Comparison of ENCODE assay signal across 11 mouse cellular contexts in genomic region chr2:24474514-24475378, GRCm38 (mm10). TPM values are rescaled to one million over a fixed set of nuclear protein-coding genes. Genes with fewer than 3 reads are reported as not detected.
DNase-seq lines count a peak whose midpoint lies in the region; ATAC-seq and TF ChIP-seq lines count a peak whose summit lies in the region.
"Had no signal": no experiment of that assay in that cellular context is flagged by ENCODE, and none has a peak within 500 bp of the region (broad histone marks: within the 10 kb centered on the region; RNA-seq: fewer than 3 reads in every experiment).

No protein-coding gene starts in this region.

- no peak for TF ChIP-seq POLR2A in liver, adult 2 months (IDR thresholded peaks at IDR 0.05; ENCODE audit: extremely low read depth, insufficient read depth, low read length)

- no peaks in the 10 kb centered on the region for H3K36me3 ChIP-seq in liver, adult 2 months (ENCODE audit: control insufficient read depth, insufficient read depth, low read length)
- H3K36me3 ChIP-seq in liver, postnatal 0 days (replicated peaks; ENCODE audit: insufficient read depth, low read length) = no peaks in the 10 kb centered on the region
- no peaks in the 10 kb centered on the region for H3K36me3 ChIP-seq in forebrain, embryonic 14.5 days (ENCODE audit: control insufficient read depth, insufficient read depth, low read length)
- no peaks in the 10 kb centered on the region for H3K36me3 ChIP-seq in neural tube, embryonic 14.5 days (ENCODE audit: control insufficient read depth, insufficient read depth, low read length)

- H3K9me3 ChIP-seq in liver, postnatal 0 days (ENCODE audit: low read length) = no peaks in the 10 kb centered on the region
- H3K9me3 ChIP-seq in forebrain, embryonic 14.5 days (replicated peaks; ENCODE audit: control insufficient read depth, low read length) = no peaks in the 10 kb centered on the region
- no peaks in the 10 kb centered on the region for H3K9me3 ChIP-seq in neural tube, embryonic 14.5 days (ENCODE audit: control insufficient read depth, low read length)

- H3K4me2 ChIP-seq in liver, postnatal 0 days (ENCODE audit: low read depth, low read length) = no peak overlapping the region
- peak overlapping the region; percentile 43 for H3K4me2 ChIP-seq in forebrain, embryonic 14.5 days (ENCODE audit: low read length)
- peak overlapping the region; percentile 47 for H3K4me2 ChIP-seq in neural tube, embryonic 14.5 days (ENCODE audit: low read depth, low read length)

- DNase-seq in liver, adult 2 months (ENCODE audit: extremely low read depth, low read depth, low spot score) = peak; percentile 42
- DNase-seq in liver, postnatal 0 days = no peak
- no peak for DNase-seq in forebrain, embryonic 14.5 days (ENCODE audit: low spot score)
- DNase-seq in kidney, postnatal 10 days = peak; percentile 35
- no peak for DNase-seq in thymus, postnatal 14 days
- no peak for DNase-seq in layer of hippocampus, postnatal 25 days (ENCODE audit: extremely low spot score in 1 of 2, low spot score in 1 of 2)
- DNase-seq in urinary bladder, postnatal 10 days (ENCODE audit: low spot score) = no peak
- DNase-seq: cerebellum, postnatal 36 days; lung, postnatal 10 days had no signal

- H3K4me1 ChIP-seq in liver, adult 2 months (ENCODE audit: control insufficient read depth, insufficient read depth, low read length) = peaks cover 10% of the 10 kb centered on the region; the same call in 1 of the 2 replicates
- peaks cover 10% of the 10 kb centered on the region; the same call in 1 of the 2 replicates for H3K4me1 ChIP-seq in liver, postnatal 0 days (ENCODE audit: insufficient read depth)
- peaks cover 4% of the 10 kb centered on the region; the same call in 1 of the 2 replicates for H3K4me1 ChIP-seq in forebrain, embryonic 14.5 days (ENCODE audit: control insufficient read depth, insufficient read depth, low read length)
- H3K4me1 ChIP-seq in neural tube, embryonic 14.5 days (ENCODE audit: control insufficient read depth, insufficient read depth, low read length) = peaks cover 8% of the 10 kb centered on the region; the same call in 1 of the 2 replicates

- TF ChIP-seq EP300 in liver, postnatal 0 days (IDR thresholded peaks at IDR 0.05; ENCODE audit: low read depth) = no peak

- ATAC-seq in liver, postnatal 0 days = no peak
- no peak for ATAC-seq in forebrain, embryonic 14.5 days
- peak; percentile 26 for ATAC-seq in neural tube, embryonic 14.5 days (ENCODE audit: low read depth)

- no peak overlapping the region for H3K9ac ChIP-seq in liver, adult 2 months (ENCODE audit: low read depth, low read length)
- H3K9ac ChIP-seq in liver, postnatal 0 days (replicated peaks) = no peak overlapping the region
- no peak overlapping the region for H3K9ac ChIP-seq in forebrain, embryonic 14.5 days (ENCODE audit: low read length)
- peak overlapping the region; percentile 74 for H3K9ac ChIP-seq in neural tube, embryonic 14.5 days (replicated peaks; ENCODE audit: low read depth, low read length)

- peaks cover 9% of the 10 kb centered on the region; the same call in 1 of the 2 replicates for H3K27me3 ChIP-seq in liver, adult 2 months (ENCODE audit: control insufficient read depth, insufficient read depth, low read length)
- H3K27me3 ChIP-seq in liver, postnatal 0 days (ENCODE audit: insufficient read depth, low read length) = peaks cover 54% of the 10 kb centered on the region
- peaks cover 57% of the 10 kb centered on the region for H3K27me3 ChIP-seq in forebrain, embryonic 14.5 days (replicated peaks; ENCODE audit: control insufficient read depth, insufficient read depth, low read length)
- peaks cover 11% of the 10 kb centered on the region for H3K27me3 ChIP-seq in neural tube, embryonic 14.5 days (ENCODE audit: control insufficient read depth, insufficient read depth, low read length)

- TF ChIP-seq CTCF in liver, adult 2 months (IDR thresholded peaks at IDR 0.05; ENCODE audit: low read depth, low read length) = no peak
- TF ChIP-seq CTCF in liver, postnatal 0 days (IDR thresholded peaks at IDR 0.05; ENCODE audit: low read depth) = no peak

- 41% methylated on average over 29 of the region's 29 CpGs for WGBS in liver, adult 2 months
- 18% methylated on average over 29 of the region's 29 CpGs for WGBS in liver, postnatal 0 days (ENCODE audit: insufficient replicate concordance)
- 10% methylated on average over 29 of the region's 29 CpGs for WGBS in forebrain, embryonic 14.5 days
- 13% methylated on average over 29 of the region's 29 CpGs for WGBS in neural tube, embryonic 14.5 days

- H3K79me2 ChIP-seq in liver, adult 2 months (ENCODE audit: control insufficient read depth, insufficient read depth, low read length) = no peaks in the 10 kb centered on the region

- H3K27ac ChIP-seq in liver, adult 2 months (replicated peaks; ENCODE audit: insufficient read depth, low read depth, low read length) = no peak overlapping the region
- no peak overlapping the region for H3K27ac ChIP-seq in liver, postnatal 0 days (ENCODE audit: low read depth)
- no peak overlapping the region for H3K27ac ChIP-seq in forebrain, embryonic 14.5 days (ENCODE audit: low read depth, low read length)
- H3K27ac ChIP-seq in neural tube, embryonic 14.5 days (ENCODE audit: low read depth, low read length) = peak overlapping the region; percentile 81

- H3K4me3 ChIP-seq in liver, adult 2 months (ENCODE audit: insufficient read depth, low read depth, low read length) = no peak overlapping the region
- H3K4me3 ChIP-seq in liver, postnatal 0 days (ENCODE audit: low read depth, low read length) = no peak overlapping the region
- H3K4me3 ChIP-seq in forebrain, embryonic 14.5 days (ENCODE audit: low read depth, low read length) = peak overlapping the region; percentile 15; the same call in 1 of the 2 replicates
- H3K4me3 ChIP-seq in neural tube, embryonic 14.5 days (ENCODE audit: low read depth, low read length) = peak overlapping the region; percentile 47

RNA-seq across cellular contexts. Expression of gene Pax8, which starts 0.7 kb away (rescaled TPM):
- total RNA-seq in liver, adult 2 months (2014; rRNA removed) = 0.09 TPM in 1 of 2 replicates, not detected in the other
- polyA plus RNA-seq in liver, adult 2 months (2012; rRNA removed) = not detected in 2 replicates
- polyA plus RNA-seq in liver, postnatal 0 days (2015; fragmentation: Nextera tagmentation; extraction: Ambion mirVana) = 0.25 TPM in 1 of 2 replicates, not detected in the other
- polyA plus RNA-seq in forebrain, embryonic 14.5 days (2014; fragmentation: Nextera tagmentation; extraction: Ambion mirVana) = not detected in 2 replicates
- 56.9 and 64.1 TPM in 2 replicates for polyA plus RNA-seq in neural tube, embryonic 14.5 days (2014; fragmentation: Nextera tagmentation; extraction: Ambion mirVana)
- total RNA-seq in layer of hippocampus, postnatal 25 days (2021) = not detected
- total RNA-seq: hematopoietic stem cell, adult 5-6 weeks had no signal

Comparison
In these comparisons a context has a peak if more than half of its experiments do, and no peak if none do; other contexts are left out.
1. DNase-seq: peak in liver, adult 2 months (single experiment) and kidney, postnatal 10 days (single experiment); none in liver, postnatal 0 days (single experiment), forebrain, embryonic 14.5 days (single experiment), thymus, postnatal 14 days (single experiment), layer of hippocampus, postnatal 25 days (0 of 2) and urinary bladder, postnatal 10 days (single experiment).
2. H3K4me3 ChIP-seq: peak in forebrain, embryonic 14.5 days (single experiment) and neural tube, embryonic 14.5 days (single experiment); none in liver, adult 2 months (single experiment) and liver, postnatal 0 days (single experiment).
3. RNA of gene Pax8, which starts 0.7 kb away (polyA plus RNA-seq): 56.9 to 64.1 TPM in neural tube, embryonic 14.5 days; not detected in forebrain, embryonic 14.5 days, 0.25 TPM in liver, postnatal 0 days and not detected in liver, adult 2 months; every median in the first group is over 10 times any median in the second.